Comparison of ENCODE assay signal across 11 mouse cellular contexts in the genomic region with DNA sequence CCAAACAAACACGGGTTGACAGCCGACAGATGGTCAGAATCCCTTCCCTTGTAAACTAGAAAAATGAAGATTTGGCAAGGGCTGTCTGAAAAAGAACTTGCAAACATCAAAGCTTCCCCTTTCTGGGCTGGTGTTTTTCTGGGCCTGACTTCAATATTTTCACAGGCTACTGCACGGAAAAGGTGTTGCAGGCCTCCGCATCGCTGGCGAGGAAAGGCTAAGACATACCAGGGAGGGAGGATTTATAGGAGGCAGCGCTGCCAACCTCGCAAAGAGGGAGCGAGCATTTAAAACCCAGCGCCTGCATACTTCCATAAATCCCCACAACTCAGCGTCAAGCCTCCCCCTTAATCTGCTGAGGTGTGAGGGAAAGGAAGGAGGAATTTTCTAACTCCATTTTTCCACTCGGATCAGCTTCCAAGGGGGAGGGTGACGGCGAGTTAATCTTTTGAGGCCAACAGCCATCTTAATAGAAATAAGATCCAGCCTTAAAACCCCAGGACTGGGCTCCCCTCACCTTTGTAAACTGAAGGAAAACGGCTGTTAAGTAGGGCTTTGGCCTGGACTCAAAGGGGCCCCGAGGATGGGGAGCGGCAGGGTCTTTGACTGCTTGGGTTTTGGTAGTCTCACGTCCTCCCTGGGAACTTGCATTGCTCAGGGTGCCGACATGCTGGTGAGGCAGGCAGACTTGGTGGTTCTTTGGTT.
DNase-seq lines count a peak whose midpoint lies in the region; ATAC-seq and TF ChIP-seq lines count a peak whose summit lies in the region.
"Had no signal": no experiment of that assay in that cellular context is flagged by ENCODE, and none has a peak within 500 bp of the region (broad histone marks: within the 10 kb centered on the region; RNA-seq: fewer than 3 reads in every experiment).

No protein-coding gene starts in this region.

- peaks cover 17% of the 10 kb centered on the region; the same call in 1 of the 2 replicates for H3K4me1 ChIP-seq in lung, embryonic 14.5 days (ENCODE audit: insufficient read depth)

- 14% methylated on average over 19 of the region's 19 CpGs for WGBS in lung, embryonic 14.5 days

- peaks cover 6% of the 10 kb centered on the region; the same call in 1 of the 2 replicates for H3K27me3 ChIP-seq in lung, embryonic 14.5 days (ENCODE audit: insufficient read depth, low read length)

- TF ChIP-seq CTCF in lung, embryonic 14.5 days (IDR thresholded peaks at IDR 0.05; ENCODE audit: low read depth), result no peak

- H3K4me3 ChIP-seq in lung, embryonic 14.5 days (ENCODE audit: low read depth, low read length), result no peak overlapping the region
- H3K4me3 ChIP-seq: lung, embryonic 15.5 days had no signal

- DNase-seq in embryo, embryonic 11 days, result peak; percentile 39
- no peak for DNase-seq in embryo, embryonic 9.5 days (ENCODE audit: extremely low spot score)
- peak; percentile 84 for DNase-seq in lung, embryonic 14.5 days
- DNase-seq in lung, postnatal 25 days (ENCODE audit: low spot score), result no peak
- DNase-seq in frontal cortex, postnatal 25 days (ENCODE audit: low spot score in 2 of 2), result peak; percentile 23 to 43
- peak; percentile 53 for DNase-seq in retina, postnatal 1 day
- DNase-seq in thymus, adult 18-20 months, result no peak
- no peak for DNase-seq in spleen, adult 18-20 months
- DNase-seq: gastrocnemius, postnatal 14 days had no signal

- H3K4me2 ChIP-seq in lung, embryonic 14.5 days, result peak overlapping the region; percentile 32
- H3K4me2 ChIP-seq: lung, embryonic 15.5 days had no signal

- no peaks in the 10 kb centered on the region for H3K9me3 ChIP-seq in lung, embryonic 14.5 days (ENCODE audit: low read depth, low read length)
- H3K9me3 ChIP-seq: lung, embryonic 15.5 days had no signal

- H3K9ac ChIP-seq in lung, embryonic 14.5 days, result no peak overlapping the region
- H3K9ac ChIP-seq: lung, embryonic 15.5 days had no signal

- no peaks in the 10 kb centered on the region for H3K36me3 ChIP-seq in lung, embryonic 14.5 days (ENCODE audit: insufficient read depth)
- H3K36me3 ChIP-seq: lung, embryonic 15.5 days had no signal

- ATAC-seq in lung, embryonic 14.5 days (ENCODE audit: insufficient read depth), result peak; percentile 44
- ATAC-seq: Patski had no signal

- no peak overlapping the region for H3K27ac ChIP-seq in lung, embryonic 14.5 days (ENCODE audit: low read depth)
- H3K27ac ChIP-seq: lung, embryonic 15.5 days had no signal

Comparison
In these comparisons a context has a peak if more than half of its experiments do, and no peak if none do; other contexts are left out.
1. DNase-seq: peak in embryo, embryonic 11 days (single experiment), lung, embryonic 14.5 days (single experiment), frontal cortex, postnatal 25 days (2 of 2) and retina, postnatal 1 day (single experiment); none in embryo, embryonic 9.5 days (single experiment), lung, postnatal 25 days (single experiment), thymus, adult 18-20 months (0 of 2) and spleen, adult 18-20 months (0 of 2).